Mouse (Mus musculus) retina, postnatal 1 day (tissue): ENCODE measurements at regions not wholly inside any gene's neighbourhood (a gene's known extent, or its start where the extent isn't known, plus 50 kb on each side); places are given as distances from the start of the nearest gene placed in this dataset.
"Not testable (repeated sequence)": the region's sequence is repeated elsewhere in the genome, so short reads cannot be mapped to it uniquely, and the experiment has no call there.

ENCODE experiments used
- DNase-seq: peaks from one replicate; pipeline ENCODE4 v3.0.0-alpha.2; 2012

GRCm38 (mm10) chr17:16516173-16516572 lies 547.7 kb upstream of the Zfp960 start:
- DNase-seq = no peak

GRCm38 (mm10) chr17:16493951-16494350 lies 570.0 kb upstream of the Zfp960 start:
- no peak for DNase-seq

- no peak for DNase-seq
Observed at GRCm38 (mm10) chr17:16493546-16493945, 570.4 kb upstream of the Zfp960 start.

GRCm38 (mm10) chr17:16492551-16492950 lies 571.4 kb upstream of the Zfp960 start:
- no peak for DNase-seq

- no peak for DNase-seq
Observed at GRCm38 (mm10) chr17:16486355-16486754, 577.6 kb upstream of the Zfp960 start.

GRCm38 (mm10) chr17:16483976-16484375 lies 579.9 kb upstream of the Zfp960 start:
- no peak for DNase-seq

GRCm38 (mm10) chr17:16481722-16482121 lies 582.2 kb upstream of the Zfp960 start:
- DNase-seq = no peak

- no peak for DNase-seq
Observed at GRCm38 (mm10) chr17:16480579-16480978, 583.3 kb upstream of the Zfp960 start.

GRCm38 (mm10) chr17:16461208-16461607 lies 602.7 kb upstream of the Zfp960 start:
- DNase-seq = no peak

- no peak for DNase-seq
Observed at GRCm38 (mm10) chr17:16453098-16453497, 610.8 kb upstream of the Zfp960 start.

GRCm38 (mm10) chr17:16444562-16444961 lies 613.7 kb upstream of the Rgmb start:
- peak; percentile 46 for DNase-seq

GRCm38 (mm10) chr17:16395193-16395612 lies 564.4 kb upstream of the Rgmb start:
- DNase-seq = peak; percentile 21

GRCm38 (mm10) chr17:16374855-16375221 lies 544.0 kb upstream of the Rgmb start:
- not testable (repeated sequence) for DNase-seq

GRCm38 (mm10) chr17:16374119-16374854 lies 543.4 kb upstream of the Rgmb start:
- DNase-seq = not testable (repeated sequence)

GRCm38 (mm10) chr17:16372976-16373375 lies 542.1 kb upstream of the Rgmb start:
- no peak for DNase-seq

- no peak for DNase-seq
Observed at GRCm38 (mm10) chr17:16344061-16344460, 513.2 kb upstream of the Rgmb start.

- DNase-seq = no peak
Observed at GRCm38 (mm10) chr17:16342785-16343184, 511.9 kb upstream of the Rgmb start.

- DNase-seq = peak; percentile 1
Observed at GRCm38 (mm10) chr17:16339720-16340470, 509.1 kb upstream of the Rgmb start.

GRCm38 (mm10) chr17:16311914-16312313 lies 481.1 kb upstream of the Rgmb start:
- no peak for DNase-seq

GRCm38 (mm10) chr17:16311196-16311873 lies 480.5 kb upstream of the Rgmb start:
- DNase-seq = peak; percentile 36

- DNase-seq = no peak
Observed at GRCm38 (mm10) chr17:16301776-16302175, 470.9 kb upstream of the Rgmb start.

GRCm38 (mm10) chr17:16298553-16298952 lies 467.7 kb upstream of the Rgmb start:
- no peak for DNase-seq
